Mouse (Mus musculus) forebrain, embryonic 10.5 days (tissue): Measurements from ENCODE around the gene Dync1h1. TPM values are rescaled to one million over a fixed set of nuclear protein-coding genes. Genes with fewer than 3 reads are reported as not detected.

Source experiments
- DNase-seq: peaks from one replicate; pipeline ENCODE4 v3.0.0-alpha.2; 2017; ENCODE audit warnings: low spot score; ENCODE audit errors: extremely low spot score
- H3K27ac ChIP-seq: fragments of 300-500 bp; sonication (generic); 2 replicates; pipeline ENCODE4 v1.5.1; 2016; ENCODE audit warnings: mild to moderate bottlenecking
- H3K27me3 ChIP-seq: fragments of 300-500 bp; sonication (generic); 2 replicates; pipeline ENCODE4 v1.6.1; 2016; ENCODE audit warnings: mild to moderate bottlenecking; ENCODE audit not compliant: poor library complexity, severe bottlenecking
- H3K36me3 ChIP-seq: fragments of 300-500 bp; sonication (generic); replicated peaks from 2 replicates; pipeline ENCODE4 v1.6.1; 2016; ENCODE audit warnings: mild to moderate bottlenecking, moderate library complexity
- H3K4me1 ChIP-seq: fragments of 300-500 bp; sonication (generic); 2 replicates; pipeline ENCODE4 v1.6.1; 2016
- H3K4me3 ChIP-seq: fragments of 300-500 bp; sonication (generic); 2 replicates; pipeline ENCODE4 v1.5.1; 2016; ENCODE audit warnings: mild to moderate bottlenecking, moderate library complexity
- H3K9me3 ChIP-seq: fragments of 300-500 bp; sonication (generic); 2 replicates; pipeline ENCODE4 v1.6.1; 2016; ENCODE audit warnings: mild to moderate bottlenecking, moderate library complexity
- WGBS: fragments of 180-500 bp; shearing (Covaris S2); methylation state at CpG from one replicate; pipeline ENCODE4 v1.1.7; 2016; 5-methylcytosine and 5-hydroxymethylcytosine counted together
- polyA plus RNA-seq: library from polyadenylated mRNA; unstranded; fragments of >200 nt; fragmentation: Nextera tagmentation; extraction: Ambion mirVana; gene quantifications from 2 replicates; pipeline ENCODE4 v1.2.1, GENCODE M21; 2016

Gene Dync1h1
- polyA plus RNA-seq, 1 experiment from 2014 or later: 75.6 TPM

DNA sequence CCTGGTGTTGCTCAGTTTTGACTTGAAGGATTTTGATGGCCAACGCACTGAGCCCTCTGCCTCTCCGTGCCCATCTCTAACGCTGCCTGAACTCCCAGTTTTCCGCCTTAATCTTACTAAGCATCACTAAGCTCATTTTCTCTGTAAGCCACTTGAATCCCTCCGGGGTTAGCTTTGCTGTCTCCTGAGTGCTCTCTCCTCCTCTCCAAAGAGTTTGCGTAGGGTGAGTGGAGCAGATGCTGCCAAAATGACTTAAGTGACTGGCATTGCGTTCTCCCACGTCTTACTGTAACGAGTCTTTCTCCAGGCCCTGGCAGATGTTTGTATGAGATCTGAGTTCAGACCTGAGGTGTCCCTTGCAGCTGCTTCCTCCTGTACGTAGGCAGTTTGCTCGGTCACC lies 28.8 kb downstream of the Dync1h1 start:
- no peak overlapping the region for H3K4me3 ChIP-seq
- H3K27ac ChIP-seq: no peak overlapping the region
- no peak for DNase-seq
- WGBS: 91% methylated on average over 11 of the region's 11 CpGs
- H3K36me3 ChIP-seq: peaks cover 100% of the 10 kb centered on the region
- H3K4me1 ChIP-seq: no peaks in the 10 kb centered on the region
- no peaks in the 10 kb centered on the region for H3K9me3 ChIP-seq
- no peaks in the 10 kb centered on the region for H3K27me3 ChIP-seq

DNA sequence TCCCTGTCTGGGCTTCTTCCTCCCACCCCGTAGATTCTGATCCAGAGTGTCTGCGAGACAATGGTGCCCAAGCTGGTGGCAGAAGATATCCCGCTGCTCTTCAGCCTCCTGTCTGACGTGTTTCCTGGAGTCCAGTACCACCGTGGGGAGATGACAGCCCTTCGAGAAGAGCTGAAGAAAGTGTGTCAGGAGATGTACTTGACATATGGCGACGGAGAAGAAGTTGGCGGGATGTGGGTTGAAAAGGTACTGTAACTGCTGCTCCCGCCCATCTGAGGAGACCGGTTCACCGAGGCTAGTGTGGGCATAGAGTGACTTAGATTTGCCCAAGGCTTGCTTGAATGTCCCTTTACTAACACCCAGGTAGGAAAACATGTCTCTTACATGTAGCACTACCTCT lies 35.0 kb downstream of the Dync1h1 start:
- Histone ChIP-seq H3K9me3 (no peaks in the 10 kb centered on the region), H3K27me3 (no peaks in the 10 kb centered on the region), H3K4me1 (no peaks in the 10 kb centered on the region), H3K4me3 (no peak overlapping the region), H3K27ac (no peak overlapping the region), H3K36me3 (peaks cover 100% of the 10 kb centered on the region)
- WGBS: 96% methylated on average over 12 of the region's 12 CpGs
- no peak for DNase-seq

DNA sequence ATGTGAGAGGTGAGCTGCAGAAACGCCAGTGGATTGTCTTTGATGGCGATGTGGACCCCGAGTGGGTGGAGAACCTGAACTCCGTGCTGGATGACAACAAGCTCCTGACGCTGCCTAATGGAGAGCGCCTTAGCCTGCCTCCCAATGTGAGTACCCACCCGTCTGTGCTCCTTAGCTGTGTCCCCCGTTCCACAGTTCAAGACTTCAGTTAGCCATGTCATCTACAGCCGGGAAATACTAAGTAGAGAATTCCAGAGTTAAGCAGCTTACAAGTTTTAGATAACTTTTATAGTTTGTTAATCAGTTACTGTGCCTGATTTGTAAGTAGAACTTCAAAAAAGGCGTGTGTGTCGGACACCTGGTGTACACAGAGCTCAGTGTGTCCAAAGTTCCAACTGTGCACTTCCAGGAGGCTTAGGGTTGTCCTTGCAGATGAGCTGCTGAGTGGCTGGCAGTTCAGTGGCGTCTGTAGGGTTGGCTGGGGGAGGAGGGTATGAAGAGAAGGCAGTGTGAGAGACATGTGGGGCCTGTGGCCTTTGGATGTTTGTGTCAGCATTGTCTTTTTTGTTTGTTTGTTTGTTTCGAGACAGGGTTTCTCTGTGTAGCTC lies 36.4 kb downstream of the Dync1h1 start:
- no peaks in the 10 kb centered on the region for H3K9me3 ChIP-seq
- 95% methylated on average over 13 of the region's 13 CpGs for WGBS
- no peak overlapping the region for H3K27ac ChIP-seq
- no peaks in the 10 kb centered on the region for H3K27me3 ChIP-seq
- H3K36me3 ChIP-seq: peaks cover 100% of the 10 kb centered on the region
- no peak overlapping the region for H3K4me3 ChIP-seq
- no peaks in the 10 kb centered on the region for H3K4me1 ChIP-seq
- DNase-seq: no peak

DNA sequence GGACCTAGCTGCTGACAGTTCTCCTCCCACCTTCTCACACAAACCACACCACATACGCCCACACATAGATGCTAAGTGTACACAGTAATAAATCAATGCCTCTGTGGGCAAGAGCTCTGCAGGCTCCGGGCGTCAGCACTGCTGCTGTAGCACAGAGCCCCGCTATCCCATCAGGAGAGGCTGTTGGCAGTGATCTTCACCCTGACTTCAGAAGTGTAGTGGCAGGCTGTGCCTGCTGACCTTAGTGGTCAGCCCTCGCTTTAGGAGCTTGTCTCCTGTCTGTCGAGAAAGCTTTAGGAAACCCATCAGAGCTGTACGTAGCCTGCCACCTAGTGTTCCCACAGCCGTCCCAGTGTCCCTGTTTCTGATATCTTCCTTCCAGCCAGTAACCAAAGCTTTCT lies 49.0 kb downstream of the Dync1h1 start:
- no peak overlapping the region for H3K4me3 ChIP-seq
- no peaks in the 10 kb centered on the region for H3K9me3 ChIP-seq
- no peak for DNase-seq
- H3K4me1 ChIP-seq: no peaks in the 10 kb centered on the region
- peaks cover 98% of the 10 kb centered on the region for H3K36me3 ChIP-seq
- no peak overlapping the region for H3K27ac ChIP-seq
- WGBS: 88% methylated on average over 8 of the region's 8 CpGs
- no peaks in the 10 kb centered on the region for H3K27me3 ChIP-seq

DNA sequence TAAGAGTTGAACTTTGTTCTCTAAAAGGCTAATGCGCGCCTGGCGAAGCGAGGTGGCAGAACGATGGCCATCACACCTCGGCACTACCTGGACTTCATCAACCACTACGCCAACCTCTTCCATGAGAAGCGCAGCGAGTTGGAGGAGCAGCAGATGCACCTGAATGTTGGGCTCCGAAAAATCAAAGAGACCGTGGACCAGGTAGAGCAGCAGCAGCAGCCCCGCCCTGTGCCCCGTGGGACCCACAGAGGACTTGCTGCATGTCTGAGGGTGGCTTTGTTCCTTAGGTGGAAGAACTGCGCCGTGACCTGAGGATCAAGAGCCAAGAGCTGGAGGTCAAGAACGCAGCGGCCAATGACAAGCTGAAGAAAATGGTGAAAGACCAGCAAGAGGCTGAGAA lies 50.2 kb downstream of the Dync1h1 start:
- H3K27ac ChIP-seq: no peak overlapping the region
- H3K4me1 ChIP-seq: no peaks in the 10 kb centered on the region
- H3K4me3 ChIP-seq: no peak overlapping the region
- 96% methylated on average over 17 of the region's 17 CpGs for WGBS
- no peaks in the 10 kb centered on the region for H3K27me3 ChIP-seq
- DNase-seq: no peak
- H3K9me3 ChIP-seq: no peaks in the 10 kb centered on the region
- H3K36me3 ChIP-seq: peaks cover 98% of the 10 kb centered on the region

DNA sequence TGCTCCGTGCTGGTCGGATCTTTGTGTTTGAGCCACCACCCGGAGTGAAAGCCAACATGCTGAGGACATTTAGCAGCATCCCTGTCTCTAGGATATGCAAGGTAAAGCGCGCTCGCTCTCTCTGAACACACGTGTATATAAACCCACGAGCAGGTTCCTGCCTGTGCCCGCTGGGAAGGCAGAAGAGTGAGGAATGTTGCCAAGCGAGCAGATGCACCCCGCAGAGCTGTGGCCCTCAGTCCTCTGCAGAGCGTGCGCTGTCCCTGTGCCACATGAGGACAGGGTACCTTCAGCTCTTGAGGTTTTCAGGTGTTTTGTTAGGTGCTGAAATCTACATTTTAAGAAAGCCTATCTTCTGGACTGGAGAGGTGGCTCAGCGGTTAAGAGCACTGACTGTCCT lies 60.5 kb downstream of the Dync1h1 start:
- H3K36me3 ChIP-seq: peaks cover 100% of the 10 kb centered on the region
- no peak overlapping the region for H3K27ac ChIP-seq
- H3K9me3 ChIP-seq: no peaks in the 10 kb centered on the region
- DNase-seq: no peak
- 96% methylated on average over 14 of the region's 14 CpGs for WGBS
- H3K27me3 ChIP-seq: no peaks in the 10 kb centered on the region
- no peak overlapping the region for H3K4me3 ChIP-seq
- no peaks in the 10 kb centered on the region for H3K4me1 ChIP-seq

DNA sequence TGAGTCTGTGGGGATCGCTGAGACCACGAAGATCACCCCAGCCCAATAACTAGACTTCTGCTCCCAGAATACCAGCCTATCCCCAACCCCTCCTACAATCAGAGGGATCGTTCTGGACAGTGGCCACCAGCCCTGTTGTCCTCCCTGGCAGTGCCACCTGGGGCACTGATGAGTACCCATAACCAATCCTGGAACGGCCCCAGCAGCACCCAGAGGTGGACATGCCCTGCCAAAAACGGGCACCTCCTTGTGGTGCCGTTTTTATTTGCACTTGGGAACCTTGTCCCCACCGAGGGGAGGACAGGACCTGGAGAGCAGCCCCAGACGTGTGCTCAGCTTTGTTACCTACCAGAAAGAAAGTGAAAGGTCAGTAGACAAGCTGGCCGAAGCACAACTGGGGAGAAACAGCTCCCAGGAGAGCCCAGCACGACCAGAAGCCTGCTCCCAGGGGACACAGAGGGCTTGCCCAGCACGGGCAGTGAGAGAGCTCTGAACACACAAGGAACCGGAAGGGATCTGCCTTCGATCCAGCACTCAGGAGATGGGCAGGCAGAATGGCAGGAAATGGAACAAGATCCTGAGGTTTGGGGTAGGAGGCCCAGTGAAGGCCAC lies 66.3 kb downstream of the Dync1h1 start:
- H3K27me3 ChIP-seq: no peaks in the 10 kb centered on the region
- H3K4me1 ChIP-seq: no peaks in the 10 kb centered on the region
- WGBS: 91% methylated on average over 13 of the region's 13 CpGs
- no peak overlapping the region for H3K27ac ChIP-seq
- no peak for DNase-seq
- H3K36me3 ChIP-seq: peaks cover 86% of the 10 kb centered on the region
- H3K4me3 ChIP-seq: no peak overlapping the region
- no peaks in the 10 kb centered on the region for H3K9me3 ChIP-seq

DNA sequence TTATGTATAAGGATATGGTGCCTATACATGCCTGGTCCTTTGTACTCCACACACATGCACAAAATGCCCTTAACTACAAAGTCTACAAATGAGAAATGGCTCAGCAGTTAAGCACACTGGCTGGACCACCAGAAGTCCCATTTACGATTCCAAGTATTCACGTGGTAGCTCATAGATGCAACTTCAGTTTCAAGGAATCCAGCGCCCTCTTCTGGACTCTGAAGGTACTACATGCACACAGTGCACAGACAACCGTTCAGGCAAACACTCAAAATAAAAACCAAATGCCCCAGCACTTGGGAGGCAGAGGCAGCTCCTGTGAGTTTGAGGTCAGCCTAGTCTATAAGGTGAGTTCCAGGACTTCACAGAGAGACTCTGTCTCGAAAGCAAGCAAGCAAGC lies 73.0 kb downstream of the Dync1h1 start:
- no peak for DNase-seq
- Histone ChIP-seq H3K27ac (no peak overlapping the region), H3K27me3 (no peaks in the 10 kb centered on the region), H3K4me3 (no peak overlapping the region), H3K9me3 (no peaks in the 10 kb centered on the region), H3K36me3 (peaks cover 19% of the 10 kb centered on the region), H3K4me1 (no peaks in the 10 kb centered on the region)
- 57% methylated on average over 5 of the region's 5 CpGs for WGBS

DNA sequence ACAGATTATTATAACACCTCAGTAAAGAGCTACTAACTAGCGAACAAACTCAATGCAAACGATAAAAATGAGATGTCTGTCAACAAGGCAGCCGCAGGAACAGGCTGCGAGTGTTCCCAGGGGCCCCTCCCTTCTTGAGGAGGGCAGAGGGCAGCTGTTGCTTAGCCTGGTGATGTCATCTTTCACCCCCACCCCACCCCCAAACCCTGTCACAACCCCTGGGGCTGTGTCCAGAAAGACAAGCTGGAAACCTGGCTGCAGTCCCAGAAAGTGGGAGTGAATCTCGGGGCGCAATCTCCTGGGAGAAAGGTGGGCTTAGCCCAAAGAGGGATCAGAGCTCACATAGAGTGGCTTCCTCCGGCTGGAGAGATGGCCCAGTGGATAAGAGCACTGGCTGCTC lies 79.9 kb downstream of the Dync1h1 start:
- H3K27ac ChIP-seq: 0 out of 2 replicates have a peak overlapping the region, but pooled peaks have one; percentile 30
- no peak for DNase-seq
- WGBS: 72% methylated on average over 7 of the region's 7 CpGs

DNA sequence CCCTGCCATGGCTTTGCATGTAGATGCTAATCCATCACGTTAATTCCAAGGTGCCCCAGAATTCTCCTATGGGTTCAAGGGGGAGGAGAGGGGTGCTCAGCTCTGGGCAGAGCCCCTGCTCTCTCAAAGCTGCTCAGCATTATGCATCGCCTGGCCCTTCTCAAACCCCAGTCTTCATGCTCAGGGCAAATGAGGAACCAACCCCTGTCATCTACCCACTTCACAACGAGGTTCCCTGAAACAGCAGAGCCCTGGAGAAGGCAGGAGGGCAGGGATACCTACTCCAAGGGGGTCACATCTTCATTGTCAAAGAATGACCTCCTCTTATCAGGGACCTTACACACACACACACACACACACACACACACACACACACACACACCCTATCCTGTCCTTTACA lies 80.6 kb downstream of the Dync1h1 start:
- 61% methylated on average over 3 of the region's 3 CpGs for WGBS
- no peak overlapping the region for H3K4me3 ChIP-seq
- DNase-seq: no peak
- no peak overlapping the region for H3K27ac ChIP-seq
- peaks cover 19% of the 10 kb centered on the region for H3K36me3 ChIP-seq
- H3K4me1 ChIP-seq: no peaks in the 10 kb centered on the region
- no peaks in the 10 kb centered on the region for H3K27me3 ChIP-seq
- H3K9me3 ChIP-seq: no peaks in the 10 kb centered on the region

More for the DNA sequence above, 79.9 kb downstream of the Dync1h1 start:
- H3K36me3 ChIP-seq: peaks cover 12% of the 10 kb centered on the region
- H3K27me3 ChIP-seq: no peaks in the 10 kb centered on the region
- H3K4me3 ChIP-seq: no peak overlapping the region
- no peaks in the 10 kb centered on the region for H3K4me1 ChIP-seq
- H3K9me3 ChIP-seq: no peaks in the 10 kb centered on the region

DNA sequence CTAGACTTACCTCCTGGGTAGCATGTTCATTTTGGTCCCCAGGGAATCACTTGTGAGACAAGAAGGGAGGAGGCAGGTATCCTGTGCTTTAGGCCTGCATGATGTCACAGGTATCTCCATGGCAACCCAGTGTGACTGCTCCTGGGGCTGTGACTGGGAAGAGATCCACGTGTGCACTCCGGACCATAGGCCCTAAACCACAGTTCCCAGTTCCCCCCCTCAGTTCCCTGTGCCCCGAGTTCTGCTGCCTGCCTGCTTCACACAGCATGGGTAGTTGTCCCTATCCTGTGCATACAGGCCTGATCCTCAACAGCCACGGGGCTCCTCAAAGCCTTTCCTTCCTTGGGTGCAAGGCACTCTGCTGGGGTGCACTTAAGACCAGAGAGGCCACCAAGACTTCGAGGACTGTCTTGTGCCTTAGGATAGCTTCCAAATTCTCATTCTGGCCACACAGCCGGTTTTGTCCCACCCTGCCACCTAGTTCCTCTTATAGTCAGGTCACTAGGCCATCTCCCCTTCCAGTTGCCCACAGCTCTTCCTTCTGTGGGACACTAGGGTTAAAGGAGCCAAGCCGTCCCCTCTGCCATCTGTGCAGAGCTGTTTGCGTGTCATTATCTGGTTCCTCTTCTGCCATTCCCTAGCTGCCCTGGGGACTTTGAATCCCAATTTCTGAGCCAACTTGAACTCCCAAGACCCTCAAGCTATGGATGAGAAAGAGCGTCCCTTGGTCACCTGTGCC lies 81.5 kb downstream of the Dync1h1 start, which contains the start of gene 1700001K19Rik:
1700001K19Rik (minus strand) TSS at position 59 of the 739 bp plus-strand sequence.
- Histone ChIP-seq H3K9me3 (no peaks in the 10 kb centered on the region), H3K4me1 (no peaks in the 10 kb centered on the region), H3K27me3 (no peaks in the 10 kb centered on the region), H3K4me3 (no peak within 1 kb of the TSS), H3K27ac (no peak within 1 kb of the TSS), H3K36me3 (peaks cover 28% of the 10 kb centered on the region)
- WGBS: 80% methylated on average over 9 of the region's 9 CpGs
- DNase-seq: no peak

DNA sequence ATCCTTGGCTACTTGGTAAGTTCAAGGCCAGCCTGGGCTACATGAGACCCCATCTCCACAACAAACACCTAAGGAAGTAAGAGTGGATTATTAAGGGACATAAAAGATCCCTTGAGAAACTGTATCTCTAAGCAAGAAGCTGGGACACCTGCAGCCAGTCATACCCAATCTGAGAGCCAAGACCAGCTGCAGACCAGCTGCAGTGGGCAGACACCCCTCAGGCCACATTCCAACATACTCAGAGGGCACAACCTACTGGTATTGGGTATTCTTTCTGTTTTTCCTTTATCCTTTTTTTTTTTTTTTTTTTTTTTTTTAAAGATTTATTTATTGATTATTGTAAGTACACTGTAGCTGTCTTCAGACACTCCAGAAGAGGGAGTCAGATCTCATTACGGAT lies 82.3 kb downstream of the Dync1h1 start:
- Histone ChIP-seq H3K4me3 (no peak overlapping the region), H3K4me1 (no peaks in the 10 kb centered on the region), H3K27me3 (no peaks in the 10 kb centered on the region), H3K27ac (no peak overlapping the region), H3K9me3 (no peaks in the 10 kb centered on the region), H3K36me3 (peaks cover 36% of the 10 kb centered on the region)
- WGBS: 100% methylated on average over 1 of the region's 1 CpGs
- no peak for DNase-seq
